Mouse (Mus musculus): ENCODE measurements around the gene Fdx1.

The Fdx1 gene

DNA sequence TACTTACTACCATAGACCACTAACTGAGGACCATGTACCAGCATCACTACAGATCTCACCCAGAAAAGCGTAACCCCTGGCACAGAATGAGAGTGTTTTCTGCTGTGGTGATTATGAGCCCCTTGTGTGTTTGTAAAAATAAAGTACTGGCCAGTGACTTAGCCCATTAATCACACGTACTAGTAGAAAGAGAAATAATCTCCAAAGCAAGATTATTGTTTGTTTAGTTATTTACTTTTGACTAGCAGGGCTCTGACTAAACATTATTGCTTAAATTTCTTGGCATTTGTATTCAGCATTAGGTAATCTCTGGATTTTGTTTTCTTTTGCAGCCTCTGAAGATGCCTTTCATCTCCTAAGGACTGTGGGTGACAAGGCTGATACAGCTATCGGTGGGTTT, 55.1 kb downstream of the Fdx1 start:
- no peak for DNase-seq (ENCODE audit: low read depth, low spot score)

DNA sequence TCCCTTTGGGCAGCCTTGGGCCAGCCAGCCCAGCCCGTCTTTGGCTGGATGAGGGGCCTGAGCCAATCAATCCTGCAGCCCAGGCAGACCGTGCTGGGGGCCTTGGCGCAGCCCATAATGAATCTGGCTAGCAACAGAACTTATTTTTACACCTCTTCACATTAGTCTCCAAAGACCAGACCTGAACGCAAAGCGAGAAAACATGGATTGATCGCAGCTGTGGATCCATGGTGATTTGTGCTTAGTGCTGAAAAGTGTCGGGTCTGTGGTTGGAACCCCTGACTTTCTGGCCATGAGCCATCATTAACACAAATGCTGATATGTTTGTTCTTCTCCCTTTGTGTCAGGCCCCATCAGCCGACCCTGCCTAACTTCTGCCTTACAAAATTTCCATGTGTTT, 56.4 kb downstream of the Fdx1 start:
- no peak for DNase-seq (ENCODE audit: low read depth, low spot score)
